Mouse (Mus musculus): ENCODE measurements around the gene Doc2g. TPM values are rescaled to one million over a fixed set of nuclear protein-coding genes. Genes with fewer than 3 reads are reported as not detected.
"Not testable (repeated sequence)": the region's sequence is repeated elsewhere in the genome, so short reads cannot be mapped to it uniquely, and the experiment has no call there.

Gene Doc2g
- 1.1 and 1.8 TPM in 2 replicates for polyA plus RNA-seq (2012; ENCODE audit: insufficient read depth, insufficient read length, missing spikeins)

- Histone ChIP-seq H3K4me1 (ENCODE audit: control insufficient read depth, insufficient read depth, insufficient read length, low read length) (peaks cover 5% of the 10 kb centered on the region), H3K4me3 (ENCODE audit: insufficient read depth, low read depth, low read length) (no peak within 1 kb of the TSS), H3K27ac (replicated peaks; ENCODE audit: low read depth, low read length) (no peak within 1 kb of the TSS)
Measured at GRCm38 (mm10) chr19:4003112-4003511, at the start of gene Doc2g. Doc2g (plus strand) TSS chr19:4003313.

GRCm38 (mm10) chr19:3955033-3955432 is 48.1 kb upstream of the Doc2g start:
- Histone ChIP-seq H3K4me1 (ENCODE audit: control insufficient read depth, insufficient read depth, insufficient read length, low read length) (peaks cover 3% of the 10 kb centered on the region; the same call in 1 of the 2 replicates), H3K4me3 (ENCODE audit: insufficient read depth, low read depth, low read length) (no peak overlapping the region), H3K27ac (replicated peaks; ENCODE audit: low read depth, low read length) (no peak overlapping the region)

- H3K27ac ChIP-seq (replicated peaks; ENCODE audit: low read depth, low read length) = no peak overlapping the region
- peaks cover 3% of the 10 kb centered on the region; the same call in 1 of the 2 replicates for H3K4me1 ChIP-seq (ENCODE audit: control insufficient read depth, insufficient read depth, insufficient read length, low read length)
- no peak overlapping the region for H3K4me3 ChIP-seq (ENCODE audit: insufficient read depth, low read depth, low read length)
Measured at GRCm38 (mm10) chr19:3955804-3956203, 47.3 kb upstream of the Doc2g start.

- not testable (repeated sequence) for H3K4me1 ChIP-seq (ENCODE audit: control insufficient read depth, insufficient read depth, insufficient read length, low read length); H3K27ac ChIP-seq (replicated peaks; ENCODE audit: low read depth, low read length); H3K4me3 ChIP-seq (ENCODE audit: insufficient read depth, low read depth, low read length)
Measured at GRCm38 (mm10) chr19:3957296-3958036, 45.6 kb upstream of the Doc2g start.

- H3K4me1 ChIP-seq (ENCODE audit: control insufficient read depth, insufficient read depth, insufficient read length, low read length) = peaks cover 3% of the 10 kb centered on the region; the same call in 1 of the 2 replicates
- H3K27ac ChIP-seq (replicated peaks; ENCODE audit: low read depth, low read length) = no peak within 1 kb of the TSS
- H3K4me3 ChIP-seq (ENCODE audit: insufficient read depth, low read depth, low read length) = no peak within 1 kb of the TSS
Measured at GRCm38 (mm10) chr19:3958470-3958869, 44.6 kb upstream of the Doc2g start, which contains the start of gene Aldh3b3. Aldh3b3 (plus strand) TSS chr19:3958645.

- Histone ChIP-seq H3K4me1 (ENCODE audit: control insufficient read depth, insufficient read depth, insufficient read length, low read length) (peaks cover 3% of the 10 kb centered on the region; the same call in 1 of the 2 replicates), H3K27ac (replicated peaks; ENCODE audit: low read depth, low read length) (no peak overlapping the region), H3K4me3 (ENCODE audit: insufficient read depth, low read depth, low read length) (no peak overlapping the region)
Measured at GRCm38 (mm10) chr19:3959030-3959429, 44.1 kb upstream of the Doc2g start.

GRCm38 (mm10) chr19:3960211-3960610 is 42.9 kb upstream of the Doc2g start:
- H3K4me3 ChIP-seq (ENCODE audit: insufficient read depth, low read depth, low read length) = no peak overlapping the region
- no peak overlapping the region for H3K27ac ChIP-seq (replicated peaks; ENCODE audit: low read depth, low read length)
- H3K4me1 ChIP-seq (ENCODE audit: control insufficient read depth, insufficient read depth, insufficient read length, low read length) = peaks cover 3% of the 10 kb centered on the region; the same call in 1 of the 2 replicates

GRCm38 (mm10) chr19:3961805-3962204 is 41.3 kb upstream of the Doc2g start:
- not testable (repeated sequence) for H3K4me3 ChIP-seq (ENCODE audit: insufficient read depth, low read depth, low read length); H3K4me1 ChIP-seq (ENCODE audit: control insufficient read depth, insufficient read depth, insufficient read length, low read length); H3K27ac ChIP-seq (replicated peaks; ENCODE audit: low read depth, low read length)

GRCm38 (mm10) chr19:3962469-3962868 is 40.6 kb upstream of the Doc2g start:
- Histone ChIP-seq H3K4me1 (ENCODE audit: control insufficient read depth, insufficient read depth, insufficient read length, low read length) (peaks cover 3% of the 10 kb centered on the region; the same call in 1 of the 2 replicates), H3K4me3 (ENCODE audit: insufficient read depth, low read depth, low read length) (no peak overlapping the region), H3K27ac (replicated peaks; ENCODE audit: low read depth, low read length) (no peak overlapping the region)

GRCm38 (mm10) chr19:3964030-3964429 is 39.1 kb upstream of the Doc2g start:
- Histone ChIP-seq H3K27ac (replicated peaks; ENCODE audit: low read depth, low read length) (no peak overlapping the region), H3K4me3 (ENCODE audit: insufficient read depth, low read depth, low read length) (no peak overlapping the region), H3K4me1 (ENCODE audit: control insufficient read depth, insufficient read depth, insufficient read length, low read length) (no peaks in the 10 kb centered on the region)

GRCm38 (mm10) chr19:3966330-3967075 is 36.6 kb upstream of the Doc2g start:
- H3K27ac ChIP-seq (replicated peaks; ENCODE audit: low read depth, low read length) = no peak overlapping the region
- H3K4me3 ChIP-seq (ENCODE audit: insufficient read depth, low read depth, low read length) = no peak overlapping the region
- no peaks in the 10 kb centered on the region for H3K4me1 ChIP-seq (ENCODE audit: control insufficient read depth, insufficient read depth, insufficient read length, low read length)

- H3K4me1 ChIP-seq (ENCODE audit: control insufficient read depth, insufficient read depth, insufficient read length, low read length) = 0 out of 2 replicates have a peak, but pooled peaks cover 2% of the 10 kb centered on the region
- H3K4me3 ChIP-seq (ENCODE audit: insufficient read depth, low read depth, low read length) = no peak overlapping the region
- no peak overlapping the region for H3K27ac ChIP-seq (replicated peaks; ENCODE audit: low read depth, low read length)
Measured at GRCm38 (mm10) chr19:3967258-3967657, 35.9 kb upstream of the Doc2g start.

- Histone ChIP-seq H3K27ac (replicated peaks; ENCODE audit: low read depth, low read length) (0 out of 2 replicates have a peak within 1 kb of the TSS, but pooled peaks have one; percentile 11), H3K4me1 (ENCODE audit: control insufficient read depth, insufficient read depth, insufficient read length, low read length) (0 out of 2 replicates have a peak, but pooled peaks cover 2% of the 10 kb centered on the region), H3K4me3 (ENCODE audit: insufficient read depth, low read depth, low read length) (no peak within 1 kb of the TSS)
Measured at GRCm38 (mm10) chr19:3972229-3972628, 30.9 kb upstream of the Doc2g start, which contains the start of gene Aldh3b2. Aldh3b2 (plus strand) TSS chr19:3972328.

- H3K4me3 ChIP-seq (ENCODE audit: insufficient read depth, low read depth, low read length); H3K4me1 ChIP-seq (ENCODE audit: control insufficient read depth, insufficient read depth, insufficient read length, low read length); H3K27ac ChIP-seq (replicated peaks; ENCODE audit: low read depth, low read length): not testable (repeated sequence)
Measured at GRCm38 (mm10) chr19:3974608-3975007, 28.5 kb upstream of the Doc2g start.

- no peak overlapping the region for H3K27ac ChIP-seq (replicated peaks; ENCODE audit: low read depth, low read length)
- H3K4me3 ChIP-seq (ENCODE audit: insufficient read depth, low read depth, low read length) = no peak overlapping the region
- 0 out of 2 replicates have a peak, but pooled peaks cover 2% of the 10 kb centered on the region for H3K4me1 ChIP-seq (ENCODE audit: control insufficient read depth, insufficient read depth, insufficient read length, low read length)
Measured at GRCm38 (mm10) chr19:3975866-3976265, 27.2 kb upstream of the Doc2g start.

Measured in brown adipose tissue, adult 24 weeks (tissue).